Mouse (Mus musculus) midbrain, embryonic 12.5 days (tissue): ENCODE data around the gene Gm21776. TPM values are rescaled to one million over a fixed set of nuclear protein-coding genes. Genes with fewer than 3 reads are reported as not detected.
"Not testable (repeated sequence)": the region's sequence is repeated elsewhere in the genome, so short reads cannot be mapped to it uniquely, and the experiment has no call there.

Source experiments
- ATAC-seq: fragments of 200-750 bp; cut with Nextera tagmentation; 2 replicates; pipeline ENCODE4 v1.8.0; 2017; ENCODE audit warnings: low read depth, moderate TSS enrichment, moderate library complexity; ENCODE audit not compliant: low FRiP score
- H3K27ac ChIP-seq: fragments of 300-500 bp; sonication (generic); replicated peaks from 2 replicates; pipeline ENCODE4 v1.5.1; 2016; ENCODE audit warnings: mild to moderate bottlenecking
- H3K27me3 ChIP-seq: fragments of 300-500 bp; sonication (generic); 2 replicates; pipeline ENCODE4 v1.6.1; 2016; ENCODE audit warnings: mild to moderate bottlenecking
- H3K36me3 ChIP-seq: fragments of 300-500 bp; sonication (generic); 2 replicates; pipeline ENCODE4 v1.6.1; 2016
- H3K4me1 ChIP-seq: fragments of 300-500 bp; sonication (generic); 2 replicates; pipeline ENCODE4 v1.6.1; 2016
- H3K4me2 ChIP-seq: fragments of 300-500 bp; sonication (generic); replicated peaks from 2 replicates; pipeline ENCODE4 v1.6.1; 2016; ENCODE audit warnings: mild to moderate bottlenecking, moderate library complexity
- H3K4me3 ChIP-seq: fragments of 300-500 bp; sonication (generic); 2 replicates; pipeline ENCODE4 v1.5.1; 2016; ENCODE audit warnings: mild to moderate bottlenecking
- H3K9ac ChIP-seq: fragments of 300-500 bp; sonication (generic); replicated peaks from 2 replicates; pipeline ENCODE4 v1.6.1; 2016; ENCODE audit warnings: mild to moderate bottlenecking, moderate library complexity
- H3K9me3 ChIP-seq: fragments of 300-500 bp; sonication (generic); 2 replicates; pipeline ENCODE4 v1.6.1; 2016; ENCODE audit warnings: mild to moderate bottlenecking
- WGBS: fragments of 180-500 bp; shearing (Covaris S2); methylation state at CpG from one replicate; pipeline ENCODE4 v1.1.7; 2016; 5-methylcytosine and 5-hydroxymethylcytosine counted together
- polyA plus RNA-seq: library from polyadenylated mRNA; unstranded; fragments of >200 nt; fragmentation: Nextera tagmentation; extraction: Ambion mirVana; gene quantifications from 2 replicates; pipeline ENCODE4 v1.2.1, GENCODE M21; 2016

Gene Gm21776
- not detected in 2 replicates for polyA plus RNA-seq

GRCm38 (mm10) chrY:76378362-76378761 is at the start of gene Gm21776:
Gene Gm21776 (plus strand): TSS chrY:76378662.
- H3K4me2 ChIP-seq, H3K4me3 ChIP-seq, ATAC-seq, H3K9ac ChIP-seq, H3K9me3 ChIP-seq, H3K4me1 ChIP-seq, H3K27ac ChIP-seq, H3K27me3 ChIP-seq, H3K36me3 ChIP-seq: not testable (repeated sequence)
- no CpG with 5 or more reads among the region's 3 CpGs for WGBS
